Mouse (Mus musculus) forebrain, embryonic 12.5 days (tissue): ENCODE results near the gene Robo3. TPM values are rescaled to one million over a fixed set of nuclear protein-coding genes. Genes with fewer than 3 reads are reported as not detected.

ENCODE experiments used
- ATAC-seq: fragments of 200-750 bp; cut with Nextera tagmentation; 2 replicates; pipeline ENCODE4 v1.8.0; 2017; ENCODE audit warnings: moderate TSS enrichment; ENCODE audit not compliant: low FRiP score
- H3K27ac ChIP-seq: fragments of 300-500 bp; sonication (generic); 2 replicates; pipeline ENCODE4 v1.5.1; 2016; ENCODE audit warnings: mild to moderate bottlenecking
- H3K27me3 ChIP-seq: fragments of 300-500 bp; sonication (generic); 2 replicates; pipeline ENCODE4 v1.6.1; 2016; ENCODE audit warnings: mild to moderate bottlenecking
- H3K36me3 ChIP-seq: fragments of 300-500 bp; sonication (generic); replicated peaks from 2 replicates; pipeline ENCODE4 v1.6.1; 2016; ENCODE audit warnings: mild to moderate bottlenecking
- H3K4me1 ChIP-seq: fragments of 300-500 bp; sonication (generic); 2 replicates; pipeline ENCODE4 v1.6.1; 2016
- H3K4me2 ChIP-seq: fragments of 300-500 bp; sonication (generic); 2 replicates; pipeline ENCODE4 v1.6.1; 2016; ENCODE audit warnings: mild to moderate bottlenecking, moderate library complexity
- H3K4me3 ChIP-seq: fragments of 300-500 bp; sonication (generic); replicated peaks from 2 replicates; pipeline ENCODE4 v1.5.1; 2016; ENCODE audit warnings: mild to moderate bottlenecking
- H3K9ac ChIP-seq: fragments of 300-500 bp; sonication (generic); 2 replicates; pipeline ENCODE4 v1.6.1; 2016; ENCODE audit warnings: mild to moderate bottlenecking
- H3K9me3 ChIP-seq: fragments of 300-500 bp; sonication (generic); 2 replicates; pipeline ENCODE4 v1.6.1; 2016
- WGBS: fragments of 180-500 bp; shearing (Covaris S2); methylation state at CpG from one replicate; pipeline ENCODE4 v1.1.7; 2016; 5-methylcytosine and 5-hydroxymethylcytosine counted together
- polyA plus RNA-seq: library from polyadenylated mRNA; unstranded; fragments of >200 nt; fragmentation: Nextera tagmentation; extraction: Ambion mirVana; gene quantifications from 2 replicates; pipeline ENCODE4 v1.2.1, GENCODE M21; 2016

The Robo3 gene
- polyA plus RNA-seq, 1 experiment from 2014 or later, result 24.1 TPM

DNA sequence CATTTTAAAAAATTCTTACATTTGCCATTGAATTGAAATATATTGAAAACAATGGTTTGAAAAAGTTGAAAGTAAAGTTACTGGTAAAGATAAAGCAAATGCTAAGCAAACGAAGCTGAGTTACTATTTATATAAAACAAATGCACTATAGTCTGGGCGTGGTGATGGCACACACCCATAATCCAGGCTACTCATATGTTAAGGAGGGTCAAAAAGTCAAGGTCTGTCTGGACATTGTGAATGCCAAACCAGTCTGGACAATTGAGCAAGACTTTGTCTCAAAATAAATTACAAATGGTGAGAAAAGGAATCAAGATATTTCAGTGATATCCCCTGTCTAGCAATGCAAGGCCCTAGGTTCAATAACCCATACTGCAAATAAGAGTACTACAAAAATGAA, 42.2 kb downstream of the Robo3 start:
- Histone ChIP-seq H3K4me2 (no peak overlapping the region), H3K9ac (no peak overlapping the region), H3K9me3 (no peaks in the 10 kb centered on the region), H3K4me3 (no peak overlapping the region), H3K4me1 (no peaks in the 10 kb centered on the region), H3K36me3 (no peaks in the 10 kb centered on the region), H3K27ac (no peak overlapping the region), H3K27me3 (peaks cover 3% of the 10 kb centered on the region; the same call in 1 of the 2 replicates)
- 88% methylated on average over 2 of the region's 2 CpGs for WGBS
- no peak for ATAC-seq

DNA sequence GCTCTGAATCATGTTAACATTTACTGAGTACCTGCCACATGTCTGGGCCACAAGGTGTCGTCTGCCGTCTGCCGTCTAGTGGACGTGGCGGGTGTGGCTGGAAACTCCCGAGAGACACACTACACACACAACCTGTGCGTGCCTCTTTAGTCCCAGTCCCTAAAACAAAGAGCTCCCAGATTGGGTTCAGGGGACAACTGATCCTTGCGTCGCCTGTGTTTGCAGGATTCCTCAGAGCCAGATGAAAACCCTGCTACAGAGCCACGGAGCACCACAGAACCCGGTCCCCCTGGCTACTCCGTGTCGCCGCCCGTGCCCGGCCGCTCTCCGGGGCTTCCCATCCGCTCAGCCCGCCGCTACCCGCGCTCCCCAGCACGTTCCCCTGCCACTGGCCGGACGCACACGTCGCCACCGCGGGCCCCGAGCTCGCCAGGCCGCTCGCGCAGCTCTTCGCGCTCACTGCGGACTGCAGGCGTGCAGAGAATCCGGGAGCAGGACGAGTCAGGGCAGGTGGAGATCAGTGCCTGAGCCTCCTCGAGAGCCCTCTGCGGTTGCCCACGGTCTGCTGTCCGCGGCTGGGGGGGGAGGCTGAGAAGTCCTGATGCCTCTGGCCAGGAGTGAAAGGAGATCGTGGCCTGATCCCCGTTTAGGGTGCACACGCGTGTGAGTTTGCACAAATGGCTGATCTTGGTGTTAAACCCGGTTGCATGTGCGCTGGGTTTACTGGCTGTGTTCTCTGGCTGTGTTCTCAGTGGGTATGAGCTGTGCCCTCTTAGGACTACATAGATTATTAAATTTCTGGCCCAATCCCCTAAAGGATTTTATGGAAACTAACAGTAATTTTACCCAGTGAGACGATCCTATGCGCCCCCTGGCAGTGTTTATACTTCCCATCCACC, 48.5 kb downstream of the Robo3 start:
- H3K9ac ChIP-seq, result peak overlapping the region; percentile 72
- no peaks in the 10 kb centered on the region for H3K9me3 ChIP-seq
- H3K4me1 ChIP-seq, result peaks cover 10% of the 10 kb centered on the region; the same call in 1 of the 2 replicates
- H3K36me3 ChIP-seq, result no peaks in the 10 kb centered on the region
- H3K4me2 ChIP-seq, result peak overlapping the region; percentile 78
- ATAC-seq, result peak; percentile 84
- WGBS, result 9% methylated on average over 54 of the region's 54 CpGs
- peaks cover 15% of the 10 kb centered on the region; the same call in 1 of the 2 replicates for H3K27me3 ChIP-seq
- H3K4me3 ChIP-seq, result peak overlapping the region; percentile 45
- no peak overlapping the region for H3K27ac ChIP-seq

DNA sequence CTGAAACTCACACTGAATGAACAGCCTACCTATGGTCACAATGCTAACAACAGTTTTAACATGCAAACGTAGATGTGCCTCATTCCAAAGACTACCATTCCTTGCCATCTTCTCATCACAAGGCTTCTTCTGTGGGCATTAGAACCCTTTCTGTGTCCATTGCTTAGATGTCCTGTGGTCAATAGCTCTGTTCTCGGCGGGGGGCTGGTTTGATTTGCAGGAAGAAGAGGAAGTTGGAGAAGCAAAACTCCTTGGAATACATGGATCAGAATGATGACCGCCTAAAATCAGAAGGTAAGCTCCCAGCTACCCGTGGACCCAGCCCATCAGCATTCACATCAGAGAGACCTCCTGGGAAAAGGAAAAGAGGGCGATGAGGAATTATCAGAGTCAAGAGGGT, 49.9 kb downstream of the Robo3 start:
- H3K9me3 ChIP-seq, result no peaks in the 10 kb centered on the region
- ATAC-seq, result no peak
- H3K27me3 ChIP-seq, result peaks cover 15% of the 10 kb centered on the region; the same call in 1 of the 2 replicates
- no peak overlapping the region for H3K4me3 ChIP-seq
- H3K9ac ChIP-seq, result no peak overlapping the region
- H3K27ac ChIP-seq, result no peak overlapping the region
- H3K4me2 ChIP-seq, result no peak overlapping the region
- H3K36me3 ChIP-seq, result no peaks in the 10 kb centered on the region
- 91% methylated on average over 6 of the region's 6 CpGs for WGBS
- H3K4me1 ChIP-seq, result peaks cover 10% of the 10 kb centered on the region; the same call in 1 of the 2 replicates

DNA sequence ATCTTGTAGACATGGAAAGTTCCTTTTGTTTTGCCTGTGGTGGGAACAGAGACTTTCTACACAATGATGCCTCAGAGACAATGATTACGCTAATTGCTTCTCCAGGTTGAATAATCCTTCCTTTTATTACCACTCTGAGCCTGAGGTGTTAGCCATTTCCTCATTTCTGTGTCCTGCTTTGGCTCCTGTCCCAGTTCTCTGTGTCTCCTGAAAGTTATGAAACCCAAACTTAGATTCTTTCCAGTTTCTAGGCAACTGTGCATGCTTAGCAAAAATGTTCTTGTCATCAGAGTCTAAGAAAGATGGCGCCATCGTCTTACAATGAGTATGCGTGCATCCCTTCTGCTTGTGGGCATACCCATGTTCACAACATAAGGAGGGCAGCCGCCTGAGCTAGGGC, 57.3 kb downstream of the Robo3 start:
- no peaks in the 10 kb centered on the region for H3K27me3 ChIP-seq
- ATAC-seq, result no peak
- no peaks in the 10 kb centered on the region for H3K36me3 ChIP-seq
- no peak overlapping the region for H3K27ac ChIP-seq
- no peaks in the 10 kb centered on the region for H3K9me3 ChIP-seq
- H3K9ac ChIP-seq, result no peak overlapping the region
- no peaks in the 10 kb centered on the region for H3K4me1 ChIP-seq
- H3K4me3 ChIP-seq, result no peak overlapping the region
- 88% methylated on average over 5 of the region's 5 CpGs for WGBS
- no peak overlapping the region for H3K4me2 ChIP-seq

DNA sequence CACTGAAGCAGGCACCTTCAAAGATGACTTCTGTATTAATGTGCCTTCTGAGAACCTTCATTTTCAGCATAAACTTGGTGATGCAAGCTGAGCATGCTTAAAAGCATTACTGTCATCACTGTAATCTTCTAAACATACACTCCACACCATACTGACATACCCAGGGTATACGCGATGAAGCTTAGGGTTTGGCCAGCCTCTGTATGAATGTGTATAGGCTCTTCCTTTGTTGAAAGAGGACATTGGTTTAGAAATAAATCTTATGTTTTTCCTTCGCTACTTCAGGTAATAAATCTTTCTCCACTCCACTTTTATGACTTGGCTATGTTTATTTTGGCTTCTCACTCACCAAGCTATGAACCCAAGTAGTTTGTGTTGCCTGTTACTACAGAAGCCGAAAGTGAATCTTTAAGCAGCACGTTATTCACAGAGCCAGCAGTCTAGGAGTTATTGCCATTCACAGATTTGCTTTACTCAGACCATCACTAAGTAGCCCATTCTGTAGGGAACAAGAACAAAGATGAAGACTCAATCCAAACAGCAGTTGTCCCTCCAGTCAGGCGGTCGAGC, 61.7 kb downstream of the Robo3 start:
- Histone ChIP-seq H3K36me3 (no peaks in the 10 kb centered on the region), H3K9me3 (no peaks in the 10 kb centered on the region), H3K27me3 (no peaks in the 10 kb centered on the region), H3K9ac (no peak overlapping the region), H3K4me3 (no peak overlapping the region), H3K4me1 (no peaks in the 10 kb centered on the region), H3K27ac (no peak overlapping the region), H3K4me2 (no peak overlapping the region)
- 93% methylated on average over 7 of the region's 7 CpGs for WGBS
- no peak for ATAC-seq

DNA sequence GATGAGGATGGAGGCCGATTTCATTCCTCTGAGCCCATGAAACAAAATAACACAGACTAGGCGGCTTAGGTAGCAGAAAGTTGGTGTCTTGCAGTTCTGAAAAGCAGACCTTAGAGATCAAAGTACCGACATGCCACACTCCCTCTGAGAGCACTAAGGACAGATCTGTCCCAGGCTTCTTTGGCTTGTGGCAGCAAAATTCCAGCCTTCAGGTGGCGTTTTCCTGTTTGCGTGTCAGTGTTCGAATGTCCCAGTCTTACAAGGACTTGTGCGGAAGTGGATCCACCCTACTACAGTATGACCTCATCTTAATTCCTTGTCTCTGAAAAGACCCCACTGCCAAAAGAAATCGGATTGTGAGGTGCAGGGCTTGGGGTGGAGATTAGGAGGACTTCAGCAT, 64.2 kb downstream of the Robo3 start:
- Histone ChIP-seq H3K4me2 (no peak overlapping the region), H3K27me3 (no peaks in the 10 kb centered on the region), H3K9ac (no peak overlapping the region), H3K4me3 (no peak overlapping the region), H3K9me3 (no peaks in the 10 kb centered on the region), H3K36me3 (no peaks in the 10 kb centered on the region), H3K27ac (no peak overlapping the region), H3K4me1 (no peaks in the 10 kb centered on the region)
- no peak for ATAC-seq
- WGBS, result 82% methylated on average over 8 of the region's 8 CpGs

DNA sequence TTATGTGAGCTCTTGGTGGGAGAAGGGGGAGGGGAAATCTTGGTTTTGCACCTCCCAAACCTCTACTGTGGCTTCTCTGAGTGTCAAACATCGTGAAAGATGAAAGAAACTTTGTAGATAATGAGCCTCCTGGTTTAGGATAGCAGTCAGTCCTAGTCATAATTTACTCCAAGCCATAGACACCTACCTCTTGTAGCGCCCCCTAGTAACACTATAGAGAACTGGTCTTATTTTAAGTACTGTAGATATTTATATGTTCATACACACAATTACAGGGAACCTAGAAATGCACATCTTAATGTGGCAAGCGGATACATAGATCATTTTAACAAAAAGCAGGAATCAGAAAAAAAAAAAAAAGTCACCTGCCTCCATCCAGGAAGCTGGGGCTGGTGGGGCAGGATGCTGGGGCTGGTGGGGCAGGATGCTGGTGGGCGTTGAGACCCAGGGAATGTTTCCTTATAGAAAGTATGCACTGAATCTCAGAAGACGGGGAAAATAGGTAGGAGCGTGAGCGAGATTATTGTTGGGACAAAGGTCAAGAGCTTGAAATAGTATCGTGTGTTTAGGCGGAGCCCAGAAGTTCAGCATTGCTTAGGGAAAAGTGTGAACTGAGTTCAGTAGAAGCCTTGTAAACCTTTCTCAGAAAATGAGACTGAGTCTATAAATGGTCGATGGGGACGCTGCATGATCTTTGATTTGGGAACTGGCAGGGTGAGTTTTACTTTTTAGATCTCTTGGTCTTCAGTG, 64.8 kb downstream of the Robo3 start:
- H3K27ac ChIP-seq, result no peak overlapping the region
- no peaks in the 10 kb centered on the region for H3K9me3 ChIP-seq
- H3K36me3 ChIP-seq, result no peaks in the 10 kb centered on the region
- no peak overlapping the region for H3K9ac ChIP-seq
- H3K4me1 ChIP-seq, result no peaks in the 10 kb centered on the region
- H3K27me3 ChIP-seq, result no peaks in the 10 kb centered on the region
- no peak overlapping the region for H3K4me3 ChIP-seq
- WGBS, result 86% methylated on average over 11 of the region's 11 CpGs
- no peak for ATAC-seq
- H3K4me2 ChIP-seq, result no peak overlapping the region

DNA sequence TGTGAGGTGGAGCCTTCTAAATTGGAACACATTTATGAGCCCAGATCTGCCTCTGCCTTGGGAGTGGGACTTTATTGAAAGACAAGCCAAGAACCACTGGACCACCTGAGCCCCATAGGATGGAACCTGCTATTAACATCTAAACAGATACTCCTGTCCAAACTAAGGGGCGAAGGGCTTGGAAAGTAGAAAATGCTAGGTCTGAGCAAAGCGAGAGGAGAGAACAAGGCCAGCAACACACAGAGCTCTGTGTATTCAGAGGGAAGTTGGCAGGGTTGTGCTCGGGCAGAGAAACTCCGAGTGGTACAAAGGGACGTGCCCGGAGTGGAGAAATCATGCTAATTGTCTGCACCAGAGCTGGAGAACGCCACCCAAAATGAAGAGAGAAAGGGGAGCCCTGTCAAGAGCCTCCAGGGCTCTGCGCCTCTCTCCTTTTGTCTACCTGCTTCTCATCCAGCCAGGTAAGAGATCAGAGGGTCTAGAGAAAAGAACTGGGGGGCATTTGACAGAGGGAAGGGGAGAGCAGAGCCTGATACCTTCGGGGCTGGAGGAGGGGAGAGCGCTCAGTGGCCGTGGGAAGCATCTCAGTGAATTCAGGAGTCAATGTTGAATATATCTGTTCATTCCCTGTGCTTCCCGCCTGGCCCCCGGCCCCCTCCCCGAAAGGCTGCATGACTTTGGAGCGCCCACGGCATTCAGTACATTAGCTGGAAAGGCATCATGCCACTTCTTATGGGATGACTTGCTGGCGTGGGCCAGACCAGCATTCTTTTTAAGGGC, 65.6 kb downstream of the Robo3 start, which contains the start of gene Hepacam:
Gene Hepacam, plus strand, starts transcription at position 51 of the 780 bp plus-strand sequence.
- no peak within 1 kb of the TSS for H3K4me2 ChIP-seq
- 84% methylated on average over 17 of the region's 17 CpGs for WGBS

DNA sequence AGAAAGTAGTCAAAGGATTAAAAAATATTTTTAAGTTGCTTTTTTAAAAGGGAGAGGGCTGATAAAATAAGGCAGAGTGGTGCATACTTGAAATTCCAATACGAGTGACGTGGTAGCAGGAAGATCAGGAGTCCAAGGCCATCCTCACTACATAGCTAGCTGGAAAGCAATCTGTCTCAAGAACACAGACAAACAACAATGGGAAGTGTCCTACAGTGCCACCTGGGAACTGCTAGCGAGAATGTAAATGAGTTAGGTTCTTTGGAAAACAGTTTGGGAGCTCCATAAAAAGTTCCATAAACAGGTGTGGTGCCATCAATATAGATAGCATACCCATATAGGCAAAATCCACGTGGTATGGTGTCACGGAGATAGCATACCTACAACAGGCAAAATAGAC, 67.3 kb downstream of the Robo3 start:
- Histone ChIP-seq H3K9ac (no peak overlapping the region), H3K36me3 (no peaks in the 10 kb centered on the region), H3K9me3 (no peaks in the 10 kb centered on the region), H3K27ac (no peak overlapping the region), H3K4me3 (no peak overlapping the region), H3K4me2 (no peak overlapping the region), H3K4me1 (peaks cover 2% of the 10 kb centered on the region), H3K27me3 (no peaks in the 10 kb centered on the region)
- no peak for ATAC-seq
- WGBS, result 74% methylated on average over 5 of the region's 5 CpGs

More for the DNA sequence above, 65.6 kb downstream of the Robo3 start, which contains the start of gene Hepacam:
- no peaks in the 10 kb centered on the region for H3K9me3 ChIP-seq
- H3K27me3 ChIP-seq, result no peaks in the 10 kb centered on the region
- no peak for ATAC-seq
- no peaks in the 10 kb centered on the region for H3K36me3 ChIP-seq
- no peaks in the 10 kb centered on the region for H3K4me1 ChIP-seq
- no peak within 1 kb of the TSS for H3K27ac ChIP-seq
- no peak within 1 kb of the TSS for H3K9ac ChIP-seq
- H3K4me3 ChIP-seq, result no peak within 1 kb of the TSS
